Mouse (Mus musculus): ENCODE data around the gene Cyp2j5.
"Not testable (repeated sequence)": the region's sequence is repeated elsewhere in the genome, so short reads cannot be mapped to it uniquely, and the experiment has no call there.

Cyp2j5 gene

GRCm38 (mm10) chr4:96663991-96664390 is at the start of gene Cyp2j5:
TSS of gene Cyp2j5 (minus strand) at chr4:96664154.
- DNase-seq (ENCODE audit: low spot score in 2 of 2): no peak

GRCm38 (mm10) chr4:96705281-96705951 is 41.5 kb upstream of the Cyp2j5 start:
- peak; percentile 18 to 63 for DNase-seq (ENCODE audit: low spot score in 2 of 2)

DNA sequence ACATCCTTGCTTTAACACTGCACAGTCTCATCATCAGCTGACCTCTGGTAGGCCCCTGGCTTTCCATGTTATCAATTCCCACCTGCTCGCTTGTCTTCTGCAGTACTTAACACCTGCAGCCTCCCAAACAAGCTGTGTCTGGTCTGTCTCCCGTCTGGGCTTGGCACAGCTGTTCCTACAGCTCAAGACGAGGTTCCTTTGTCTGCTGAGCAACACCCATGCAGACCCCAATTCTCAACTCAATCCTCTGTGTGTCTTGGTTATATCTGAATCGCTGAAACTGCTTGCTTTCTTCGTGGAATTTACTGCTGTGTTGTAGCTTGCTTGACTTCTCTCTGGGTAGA is 34.2 kb upstream of the Cyp2j5 start:
- no peak for DNase-seq (ENCODE audit: low spot score in 2 of 2)

DNA sequence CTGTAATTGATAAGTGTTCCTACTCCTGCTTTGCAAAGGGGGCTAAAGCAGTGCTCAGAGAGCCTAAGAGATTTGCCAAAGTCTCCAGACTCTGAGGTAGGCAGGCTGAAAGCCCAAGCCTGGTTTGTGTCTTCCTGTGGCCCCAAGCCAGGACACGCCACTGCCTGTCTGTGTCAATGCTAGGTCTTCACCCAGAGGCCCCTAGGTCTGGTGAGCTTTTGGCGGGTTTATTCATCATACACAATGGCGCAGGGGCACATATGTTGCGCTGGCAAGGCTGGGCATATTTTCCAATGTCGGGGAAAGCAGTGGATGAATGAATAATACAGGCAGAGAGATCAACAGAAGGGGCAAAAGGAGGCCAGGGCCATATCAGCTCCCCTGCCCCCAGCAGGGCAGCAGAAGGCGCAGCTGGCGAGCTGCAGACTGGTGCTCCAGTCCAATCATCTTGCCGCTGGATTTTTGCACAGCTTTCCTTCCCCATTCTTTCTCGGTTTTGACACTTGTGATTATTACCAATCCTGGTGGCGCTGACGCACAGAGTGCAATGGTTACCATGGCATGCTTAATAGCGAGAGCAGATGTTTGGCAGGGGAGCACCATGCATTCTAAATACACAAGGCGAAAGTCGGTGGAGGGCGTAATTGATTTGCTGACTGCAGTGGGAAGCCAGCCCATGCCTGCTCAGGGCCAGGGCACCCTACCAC is 33.7 kb upstream of the Cyp2j5 start:
- no peak for DNase-seq (ENCODE audit: low spot score in 2 of 2)

DNA sequence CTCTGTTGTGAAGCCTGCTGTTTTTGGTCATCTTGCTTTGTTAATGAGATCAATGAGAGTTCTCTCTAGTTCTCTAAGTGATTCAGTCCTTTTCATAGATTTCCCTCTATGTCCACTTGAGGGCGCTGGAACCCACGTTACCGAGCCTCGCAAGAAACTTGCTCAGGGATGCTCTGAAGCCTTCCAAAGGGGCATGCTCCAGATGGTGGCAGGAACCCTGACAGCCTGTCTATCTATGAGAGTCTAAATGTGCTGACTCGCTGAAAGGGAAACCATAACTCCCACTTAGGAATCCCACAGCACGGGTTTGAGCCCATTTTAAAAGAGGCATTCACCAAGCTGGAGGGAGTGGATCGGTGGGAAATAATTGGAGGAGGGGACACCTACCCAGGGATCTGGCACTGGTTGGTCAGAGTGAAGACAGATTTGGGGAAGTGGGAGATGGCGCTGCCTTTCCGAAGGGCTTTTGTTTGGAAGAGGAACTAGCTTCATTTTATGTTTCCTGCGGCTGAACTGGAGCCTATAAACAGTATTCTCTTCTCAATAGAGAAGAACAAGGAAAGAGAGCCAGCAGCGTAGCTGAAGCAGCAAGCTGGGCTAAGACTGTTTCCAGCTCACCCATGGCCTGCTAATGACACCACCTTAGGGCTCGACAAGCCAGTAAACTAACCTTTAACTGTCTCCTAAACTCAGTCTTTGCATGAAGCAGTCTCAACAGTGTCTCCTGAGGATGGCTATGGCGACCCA is 32.8 kb upstream of the Cyp2j5 start:
- peak; percentile 62 to 67 for DNase-seq (ENCODE audit: low spot score in 2 of 2)

DNA sequence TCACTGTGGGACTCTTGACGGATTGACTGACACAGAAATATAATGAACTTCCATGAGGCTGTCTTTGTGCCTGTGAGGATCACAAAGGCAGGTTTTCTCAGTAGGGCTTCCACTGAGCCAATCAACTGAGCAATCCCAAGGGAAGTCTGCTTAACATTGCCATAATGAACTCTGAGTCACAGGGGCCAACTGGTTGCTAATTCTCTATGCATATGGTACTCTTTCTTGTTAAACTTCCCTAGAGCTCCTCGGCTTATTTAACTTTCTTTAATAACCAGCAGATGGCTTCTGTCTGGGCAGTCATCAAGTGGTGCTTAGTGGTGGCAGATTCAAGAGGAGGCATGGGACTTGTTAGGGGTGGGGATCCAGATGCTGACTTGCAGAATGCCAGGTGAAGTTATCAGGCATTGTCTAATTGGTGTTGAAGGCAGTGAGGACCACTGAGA is 23.4 kb upstream of the Cyp2j5 start:
- DNase-seq (ENCODE audit: low spot score in 2 of 2): no peak

- no peak for DNase-seq (ENCODE audit: low spot score in 2 of 2)
Measured at GRCm38 (mm10) chr4:96683474-96683873, 19.5 kb upstream of the Cyp2j5 start.

DNA sequence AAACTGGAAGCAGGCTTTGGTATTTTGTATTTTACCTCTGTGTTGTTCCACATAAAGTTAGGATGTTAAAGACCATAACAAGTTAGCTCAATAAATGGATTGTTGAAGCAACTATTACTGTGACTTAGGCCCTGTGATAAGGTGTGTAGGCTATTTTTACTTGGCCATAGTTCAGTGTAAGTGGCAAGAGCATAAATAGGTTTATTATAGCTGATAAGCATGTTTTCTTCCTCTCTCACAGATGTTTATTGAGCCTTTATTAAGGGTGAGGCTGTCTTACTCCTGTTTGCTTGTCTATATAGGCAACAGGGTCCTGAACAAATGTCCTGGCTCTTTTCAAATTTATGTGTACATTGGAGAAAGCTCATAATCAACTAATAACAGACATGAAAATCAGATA is 17.0 kb upstream of the Cyp2j5 start:
- DNase-seq (ENCODE audit: low spot score in 2 of 2): no peak

- DNase-seq (ENCODE audit: low spot score in 2 of 2): no peak
Measured at GRCm38 (mm10) chr4:96680233-96680632, 16.3 kb upstream of the Cyp2j5 start.

GRCm38 (mm10) chr4:96664668-96665454 is 907 bp upstream of the Cyp2j5 start:
- DNase-seq (ENCODE audit: low spot score in 2 of 2): no peak

GRCm38 (mm10) chr4:96635455-96635854 is 28.5 kb downstream of the Cyp2j5 start:
- DNase-seq (ENCODE audit: low spot score in 2 of 2): no peak

GRCm38 (mm10) chr4:96622474-96622873 is 41.5 kb downstream of the Cyp2j5 start:
- DNase-seq (ENCODE audit: low spot score in 2 of 2): no peak

DNA sequence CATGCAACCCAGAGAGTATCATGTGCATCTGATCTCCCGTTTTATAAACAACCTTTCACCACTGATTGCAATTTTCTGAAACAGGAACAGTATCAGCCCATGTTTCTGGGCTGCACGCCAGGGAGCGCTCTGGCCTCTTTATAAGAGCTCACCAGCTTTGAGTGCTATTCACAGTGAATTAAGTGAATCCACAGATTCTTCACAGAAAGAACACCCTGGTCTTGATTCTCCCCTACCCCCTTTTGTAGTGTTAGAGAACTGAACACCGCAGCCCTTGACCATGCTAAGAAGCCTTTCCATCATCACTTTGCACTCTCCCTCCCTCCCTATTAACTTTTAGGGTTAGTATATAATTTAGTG is 72.2 kb downstream of the Cyp2j5 start:
- DNase-seq (ENCODE audit: low spot score in 2 of 2): peak in 1 of 2 experiments; percentile 53

DNA sequence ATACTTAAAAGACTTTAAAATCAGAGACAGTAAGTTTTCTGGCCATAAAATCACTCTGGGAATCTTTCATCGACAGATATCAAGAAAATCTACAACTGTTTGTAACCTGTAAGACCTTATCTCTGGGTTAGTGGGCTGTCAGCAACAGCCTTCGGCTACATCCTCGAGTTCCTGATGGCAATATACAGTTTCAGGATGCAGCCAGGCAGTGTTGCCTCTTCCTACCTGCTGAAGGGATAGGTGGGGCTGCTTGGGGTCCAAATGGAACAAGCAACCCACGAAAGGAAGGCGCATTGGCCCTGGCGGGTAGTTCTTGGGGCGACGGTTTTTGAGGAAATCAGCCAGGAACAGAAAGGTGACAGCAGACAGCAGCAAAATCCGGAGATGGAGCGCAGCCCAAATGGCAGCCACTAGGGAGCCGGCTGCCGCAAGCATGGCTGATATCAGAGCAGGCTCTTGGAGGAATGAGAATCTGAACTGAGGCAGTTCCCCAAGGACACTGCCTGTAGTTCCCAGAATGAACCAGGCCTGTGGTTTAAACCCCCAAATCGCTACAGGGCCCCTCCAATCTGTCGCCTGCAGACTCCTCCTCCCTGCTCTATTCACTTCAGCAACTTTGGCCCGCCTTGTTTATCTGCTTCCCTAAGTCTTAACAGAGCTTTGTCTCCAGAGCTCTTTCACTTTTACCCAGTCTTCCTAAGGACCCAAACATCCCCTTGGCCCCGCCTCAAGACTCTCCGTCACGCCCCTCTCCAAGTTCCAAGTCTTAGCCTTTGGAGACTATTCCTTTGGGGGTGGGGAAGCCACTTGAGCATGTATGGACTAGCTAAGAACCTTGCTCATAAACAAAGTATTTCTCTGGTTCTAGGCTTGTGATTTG is 72.8 kb downstream of the Cyp2j5 start, which contains the start of gene Cyp2j9:
TSS of gene Cyp2j9 (minus strand) at position 668 of the 880 bp plus-strand sequence.
- peak; percentile 22 to 54 for DNase-seq (ENCODE audit: low spot score in 2 of 2)

DNA sequence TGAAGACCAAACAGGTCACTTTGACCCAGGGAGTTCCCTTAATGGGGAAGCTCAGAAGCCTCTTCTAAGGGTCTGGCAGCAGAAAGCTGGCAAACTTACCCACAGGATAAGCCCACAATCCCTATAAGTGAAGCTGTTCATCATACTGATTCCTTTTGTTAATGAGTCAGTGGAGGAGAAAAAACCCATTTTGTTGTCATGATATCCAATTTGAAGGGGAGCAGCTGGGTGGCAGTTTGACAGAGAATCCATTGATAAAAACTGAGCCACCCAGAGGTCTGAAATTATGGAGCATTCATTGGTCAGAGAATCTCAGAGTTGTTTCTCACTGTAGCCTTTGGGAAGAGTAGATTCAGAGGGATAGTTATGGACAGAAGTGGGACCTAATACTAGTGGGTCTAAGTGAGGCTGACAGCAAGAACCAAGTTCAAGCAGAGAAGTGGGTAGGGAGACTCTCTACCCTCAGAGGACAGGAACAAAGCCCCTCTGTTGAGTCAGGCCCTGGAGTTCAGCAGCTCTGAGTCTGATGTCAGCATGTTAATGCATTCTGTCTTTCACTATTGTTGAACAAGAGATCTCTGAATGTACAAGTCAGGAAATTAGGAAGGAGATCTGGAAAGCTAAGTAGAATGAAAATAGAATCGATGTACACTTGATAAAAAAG is 82.4 kb downstream of the Cyp2j5 start:
- DNase-seq (ENCODE audit: low spot score in 2 of 2): no peak

GRCm38 (mm10) chr4:96580351-96580750 is 83.6 kb downstream of the Cyp2j5 start:
- DNase-seq (ENCODE audit: low spot score in 2 of 2): not testable (repeated sequence)

All from frontal cortex, postnatal 14 days (tissue).